Mouse (Mus musculus) spleen, postnatal 36 days (tissue): ENCODE results near the gene Ptprd.
"Not testable (repeated sequence)": the region's sequence is repeated elsewhere in the genome, so short reads cannot be mapped to it uniquely, and the experiment has no call there.

ENCODE experiments used
- DNase-seq, 2 experiments: peaks; one replicate each; pipeline ENCODE4 v3.0.0; 2022; ENCODE audit warnings: low spot score in 2 of 2, mixed read lengths in 1 of 2

Gene Ptprd

DNA sequence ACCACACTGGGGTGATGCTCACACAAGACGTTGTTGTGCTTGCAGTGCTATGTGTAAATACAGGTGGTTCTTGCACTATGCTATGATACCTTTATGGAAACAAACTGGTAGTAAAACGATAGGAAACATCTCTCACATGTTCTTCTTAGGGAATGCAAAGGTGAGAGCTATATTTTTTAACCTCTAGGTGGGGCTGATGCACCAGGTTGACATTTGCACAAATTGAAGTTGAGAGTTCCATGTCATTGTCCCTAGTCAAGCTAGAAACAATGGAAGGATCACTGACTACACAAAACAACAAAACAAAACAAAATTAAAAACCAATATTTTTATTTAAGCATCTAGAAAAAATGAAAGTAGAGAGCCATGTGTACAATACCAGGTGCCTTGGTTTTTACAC is 250.1 kb downstream of the Ptprd start:
- no peak for DNase-seq

DNA sequence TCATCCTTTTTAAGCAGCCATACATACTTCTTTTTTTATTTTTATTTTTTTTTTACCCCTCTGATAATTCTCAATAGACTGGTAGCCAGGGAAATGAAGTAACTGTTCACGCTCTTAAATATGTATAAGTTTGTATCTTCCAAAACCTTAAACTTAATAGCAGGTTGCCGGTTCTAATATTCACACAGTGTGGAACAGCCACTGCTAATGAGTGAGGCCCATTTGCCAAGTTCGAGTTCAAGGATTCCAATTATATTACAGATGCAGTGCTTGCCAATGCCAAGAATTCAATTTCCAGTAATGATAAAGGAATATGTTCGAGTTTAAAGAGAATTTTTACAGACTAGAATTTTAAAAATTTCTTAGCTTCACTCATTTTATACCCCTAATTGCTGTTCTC is 322.3 kb downstream of the Ptprd start:
- DNase-seq: no peak

DNA sequence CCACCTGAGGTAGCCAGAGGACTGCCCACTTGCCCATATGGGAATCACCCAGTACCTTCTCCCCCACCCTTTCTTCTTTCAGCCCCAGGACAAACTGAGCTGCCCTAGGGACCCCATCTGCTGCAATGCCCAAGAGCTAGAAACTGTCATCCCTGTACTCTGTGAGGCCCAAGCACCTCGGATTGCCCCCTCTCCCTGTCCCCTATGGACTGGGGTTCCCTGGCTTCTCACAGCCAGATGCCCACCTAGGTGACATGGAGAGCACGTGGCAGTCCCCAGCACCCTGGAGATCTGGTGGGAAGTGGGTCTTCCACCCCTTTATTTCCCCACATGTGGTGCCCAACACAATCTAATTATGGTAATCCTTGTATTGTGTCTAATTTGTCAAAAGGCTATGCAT is 331.5 kb downstream of the Ptprd start:
- DNase-seq: no peak

DNA sequence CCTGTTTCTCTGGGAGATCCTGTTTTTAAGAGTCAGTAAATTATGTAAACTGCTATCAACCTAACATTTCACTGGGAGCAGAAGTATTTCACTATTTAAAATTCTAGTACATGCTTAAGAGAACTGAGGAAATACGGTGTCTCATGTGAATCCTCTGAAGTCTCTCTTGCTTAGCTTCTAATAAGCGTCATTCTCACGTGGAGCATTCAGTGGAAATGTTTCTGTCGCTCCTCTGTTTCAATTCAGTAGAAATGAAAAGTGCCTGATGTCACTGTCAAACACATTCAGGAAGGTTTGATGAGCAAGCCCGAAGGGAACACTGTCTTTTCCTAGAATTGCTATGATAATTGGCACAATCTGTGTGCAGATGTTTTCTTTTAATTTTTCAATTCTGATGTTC is 350.5 kb downstream of the Ptprd start:
- DNase-seq: no peak

DNA sequence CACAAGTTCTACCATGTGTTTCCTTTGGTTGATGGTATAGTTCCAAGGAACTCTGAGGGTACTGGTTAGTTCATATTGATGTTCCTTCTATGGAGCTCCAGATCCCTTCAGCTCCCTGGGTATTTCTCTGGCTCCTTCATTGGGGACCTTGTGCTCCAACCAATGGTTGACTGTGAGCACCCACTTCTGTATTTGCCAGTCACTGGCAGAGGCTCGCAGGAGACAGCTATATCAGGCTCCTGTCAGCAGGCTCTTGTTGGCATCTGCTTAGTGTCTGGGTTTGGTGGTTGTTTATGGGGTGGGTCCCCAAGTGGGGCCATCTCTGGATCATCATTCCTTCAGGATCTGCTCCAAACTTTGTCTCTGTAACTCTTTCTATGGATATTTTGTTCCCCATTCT is 414.4 kb downstream of the Ptprd start:
- not testable (repeated sequence) for DNase-seq

DNA sequence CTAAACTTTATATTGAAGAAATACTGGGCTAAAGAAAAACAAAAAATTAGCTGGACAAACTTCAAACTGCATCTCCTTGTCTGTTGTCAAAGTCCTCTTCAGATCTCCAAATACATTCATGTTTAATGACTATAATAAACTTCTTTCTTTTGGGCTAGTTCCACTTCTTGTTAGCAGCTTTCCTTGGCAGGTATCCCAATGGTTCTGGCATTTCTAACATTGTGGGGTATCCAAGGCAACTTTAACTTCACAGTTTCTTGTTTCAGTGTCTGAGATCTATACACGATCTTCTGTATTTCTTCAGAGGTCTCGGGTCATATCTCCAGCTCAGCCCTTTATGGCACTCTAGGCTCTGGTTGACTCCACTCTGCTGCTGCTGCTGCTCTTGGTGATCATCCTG is 434.5 kb downstream of the Ptprd start:
- no peak for DNase-seq

DNA sequence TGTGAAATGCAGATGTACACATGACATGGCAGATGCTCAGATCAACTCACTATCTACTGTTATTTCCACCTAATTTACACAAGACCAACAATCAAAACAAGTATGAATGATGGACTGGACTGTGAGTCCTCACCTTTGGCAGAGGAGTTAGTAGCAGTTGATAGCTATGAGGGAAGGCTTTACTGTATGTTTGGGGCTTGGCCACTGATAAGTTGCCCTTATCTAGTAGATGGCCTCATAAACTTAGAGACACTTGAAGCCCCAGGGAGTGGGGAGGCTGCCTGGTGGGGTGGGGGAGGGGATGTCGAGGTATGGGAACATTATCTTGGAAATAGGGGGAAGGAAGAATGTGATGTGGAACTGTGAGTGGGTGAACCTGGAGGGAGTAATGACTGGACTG is 448.0 kb downstream of the Ptprd start:
- DNase-seq: no peak

DNA sequence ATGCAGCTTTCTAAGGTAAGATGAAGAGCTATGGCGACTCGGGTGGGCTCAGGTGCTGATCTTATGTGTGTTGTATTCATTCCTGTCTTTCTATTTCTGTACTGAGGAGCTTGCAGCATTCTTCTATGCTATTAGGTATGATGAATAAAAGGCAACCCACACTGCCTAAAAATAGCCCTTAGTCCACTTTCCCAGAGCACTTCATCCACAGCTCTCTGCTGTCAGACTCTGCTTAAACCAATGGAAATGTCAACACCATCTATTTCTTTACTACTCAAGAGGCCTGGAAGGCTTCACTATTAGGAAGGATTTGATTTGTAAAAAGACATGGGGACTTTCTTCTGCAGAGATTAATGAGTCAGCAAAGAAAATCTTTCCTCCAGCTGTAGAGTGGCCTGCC is 468.4 kb downstream of the Ptprd start:
- DNase-seq: no peak

DNA sequence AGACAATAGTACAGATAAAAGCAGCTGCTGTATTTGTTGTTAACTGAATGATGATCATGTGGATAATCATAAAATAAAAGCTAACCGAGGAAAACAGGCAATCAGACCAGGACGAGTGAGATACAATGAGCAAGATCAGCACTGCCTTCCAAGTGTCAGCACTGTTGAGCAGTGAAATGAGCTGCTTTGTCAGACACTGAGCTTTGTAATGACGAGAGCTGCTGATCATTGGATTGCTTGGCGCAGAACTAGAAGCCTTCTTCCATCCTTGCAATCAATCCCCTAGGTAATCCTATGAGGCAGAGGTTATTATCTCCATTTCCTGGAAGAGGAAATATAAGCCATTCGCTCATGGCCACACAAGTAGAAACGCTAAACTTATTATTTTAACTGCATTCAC is 489.9 kb downstream of the Ptprd start:
- DNase-seq: no peak

DNA sequence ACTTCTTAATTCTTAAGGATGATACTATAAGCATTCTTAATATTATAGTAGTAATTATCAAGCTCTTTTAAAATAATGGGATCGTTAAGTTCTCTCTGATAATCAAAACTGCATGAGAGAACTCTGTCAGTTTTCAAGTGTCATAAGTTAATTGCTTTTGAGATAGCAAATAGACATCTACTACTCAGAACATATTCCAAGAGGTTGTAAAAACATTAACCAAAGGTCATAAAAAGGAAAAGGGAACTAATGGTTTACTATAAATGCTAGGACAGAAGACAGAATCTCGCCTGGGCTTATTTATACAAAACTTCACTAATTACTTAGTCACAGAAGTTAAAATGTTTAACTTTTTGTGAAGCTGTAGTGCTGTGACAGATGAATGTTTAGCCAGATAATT is 494.0 kb downstream of the Ptprd start:
- no peak for DNase-seq

DNA sequence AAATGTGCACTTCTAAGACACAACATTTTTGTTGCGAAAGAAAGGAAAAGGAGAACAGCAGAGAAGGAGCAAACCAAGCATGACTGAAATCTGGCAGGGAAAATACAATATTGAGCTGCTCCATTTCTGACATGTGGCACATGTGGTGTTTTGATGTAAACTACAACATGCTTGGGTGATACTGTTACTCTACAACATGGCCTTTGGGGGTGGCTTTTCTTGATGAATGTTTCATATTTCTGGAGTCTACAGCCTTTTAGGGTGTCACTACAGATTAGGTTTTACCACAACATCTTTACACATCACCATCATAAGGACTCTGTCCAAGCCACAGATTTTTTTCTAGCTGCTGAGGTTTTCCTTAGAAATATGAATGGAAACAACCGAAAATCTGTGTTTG is 501.5 kb downstream of the Ptprd start:
- DNase-seq: no peak

DNA sequence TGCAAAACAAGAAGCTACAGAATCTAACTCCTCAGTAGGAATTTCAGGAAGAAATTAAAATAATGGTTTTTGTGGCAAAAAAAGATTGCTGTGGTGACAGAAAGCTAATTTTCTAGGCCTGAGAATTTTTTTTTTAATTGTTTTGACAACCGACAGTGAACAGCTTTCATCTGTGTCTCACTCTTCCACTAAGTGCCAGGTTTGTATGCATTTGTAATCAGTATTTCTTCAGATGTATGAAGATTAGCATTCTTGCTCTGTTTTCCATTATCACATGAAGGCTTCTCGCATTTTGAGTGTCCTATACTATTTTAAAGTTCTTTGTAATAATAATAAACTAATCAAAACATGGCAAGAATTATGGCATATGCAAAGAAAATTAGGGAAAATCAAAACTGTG is 513.5 kb downstream of the Ptprd start:
- DNase-seq: no peak

DNA sequence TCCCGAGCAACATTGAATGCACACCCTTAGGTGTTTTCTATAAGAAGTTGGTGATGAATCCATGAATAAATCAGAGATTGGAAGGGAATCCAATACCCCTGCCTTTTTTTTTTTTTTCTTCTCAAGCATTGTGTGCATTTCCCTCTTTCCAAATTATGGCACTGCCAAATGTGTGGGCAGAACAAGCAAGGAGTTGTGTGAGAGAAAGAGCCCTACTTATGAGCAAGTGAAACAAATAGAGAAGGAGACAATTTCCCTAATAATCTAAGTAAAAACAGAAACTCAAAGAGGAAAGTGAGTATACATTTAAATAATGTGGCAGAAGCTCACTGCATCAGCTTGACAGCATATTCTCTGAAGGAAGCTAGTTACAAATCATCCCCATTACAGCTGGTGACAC is 536.0 kb downstream of the Ptprd start:
- DNase-seq: no peak

DNA sequence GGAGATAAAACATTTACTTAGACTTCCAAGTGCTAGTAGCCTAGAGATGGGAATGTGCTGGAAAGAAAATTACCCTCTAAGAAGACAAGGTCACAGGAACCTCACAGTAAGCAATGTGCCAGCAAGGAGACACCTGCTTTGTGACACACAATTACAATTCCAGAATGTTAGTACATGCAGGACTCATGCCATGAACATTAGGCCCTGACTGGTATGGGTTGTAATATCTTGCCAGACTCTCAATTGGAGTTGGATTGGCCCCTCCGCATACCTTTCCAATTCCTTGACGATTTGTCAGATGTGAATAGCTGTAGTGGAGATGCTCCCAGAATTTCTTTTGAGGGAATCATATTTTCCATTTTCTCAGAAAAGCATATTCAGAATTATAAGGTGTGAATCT is 547.0 kb downstream of the Ptprd start:
- no peak for DNase-seq

DNA sequence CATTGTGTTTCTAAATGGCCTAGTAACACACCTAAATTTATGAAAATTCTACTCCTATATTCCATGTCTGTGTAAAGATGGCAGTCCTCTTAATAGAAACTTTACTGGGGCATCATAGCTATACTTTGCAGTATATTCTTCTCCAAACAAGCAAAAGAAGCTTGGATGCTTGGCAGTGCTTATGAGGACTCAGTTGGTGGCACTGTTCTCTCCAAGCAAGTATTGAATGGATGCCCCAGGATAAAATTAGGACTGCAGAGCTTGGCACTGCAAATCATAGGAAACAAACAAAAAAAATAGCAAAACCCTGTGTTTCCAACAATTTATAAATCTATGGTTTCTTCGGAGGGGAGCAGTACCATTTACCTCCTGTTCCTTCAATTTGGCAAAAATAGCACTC is 549.5 kb downstream of the Ptprd start:
- DNase-seq: no peak

DNA sequence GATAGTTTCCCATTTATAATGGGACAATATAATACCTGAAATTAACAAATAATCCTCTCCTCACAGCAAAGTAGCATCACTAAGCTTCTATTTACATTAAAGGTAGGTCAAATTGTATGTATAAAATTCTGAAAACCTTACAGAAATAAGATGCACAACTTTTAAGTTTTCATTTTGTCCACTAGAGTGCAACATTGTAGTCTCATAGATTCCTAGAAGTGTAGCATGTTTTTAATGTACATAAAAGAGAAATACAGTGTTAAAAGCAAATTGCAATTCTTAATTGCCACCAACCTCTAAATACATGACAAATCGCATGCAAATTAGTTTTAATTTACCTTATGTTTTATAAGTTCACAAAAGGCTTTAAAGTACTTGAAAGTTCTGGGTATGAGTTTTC is 556.1 kb downstream of the Ptprd start:
- DNase-seq: no peak

DNA sequence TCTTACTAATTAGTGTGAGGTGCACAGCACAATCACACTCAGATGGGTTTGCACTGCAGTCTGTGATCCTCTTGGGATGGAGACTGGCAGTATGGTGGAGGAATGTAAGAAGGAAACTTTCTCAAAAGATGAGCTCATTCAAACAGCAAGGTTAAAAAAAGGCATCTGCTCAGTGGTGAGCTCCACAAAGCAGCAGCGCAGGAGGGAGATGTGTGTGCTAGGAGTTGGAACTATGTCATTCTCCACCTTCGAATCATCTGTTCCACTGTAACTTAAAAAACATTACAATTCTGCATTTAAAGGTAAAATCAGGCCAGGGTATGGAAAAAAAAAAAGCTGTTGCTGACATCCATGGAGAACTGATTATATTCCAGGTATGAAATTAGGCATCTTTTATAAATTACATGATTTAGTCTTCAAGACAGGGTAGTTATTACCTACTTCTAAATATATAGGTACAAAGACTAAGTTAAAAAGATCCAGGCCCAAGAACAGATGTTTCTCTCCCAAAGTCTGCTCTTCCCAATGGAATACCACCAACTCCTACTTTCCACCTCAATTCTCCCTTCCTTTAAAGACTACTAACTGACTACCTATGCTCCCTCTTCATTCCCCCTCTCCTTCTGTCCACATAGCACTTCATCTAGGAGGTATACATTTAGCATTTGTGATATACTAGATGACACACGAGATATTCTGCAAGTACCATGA is 562.0 kb downstream of the Ptprd start:
- no peak for DNase-seq

DNA sequence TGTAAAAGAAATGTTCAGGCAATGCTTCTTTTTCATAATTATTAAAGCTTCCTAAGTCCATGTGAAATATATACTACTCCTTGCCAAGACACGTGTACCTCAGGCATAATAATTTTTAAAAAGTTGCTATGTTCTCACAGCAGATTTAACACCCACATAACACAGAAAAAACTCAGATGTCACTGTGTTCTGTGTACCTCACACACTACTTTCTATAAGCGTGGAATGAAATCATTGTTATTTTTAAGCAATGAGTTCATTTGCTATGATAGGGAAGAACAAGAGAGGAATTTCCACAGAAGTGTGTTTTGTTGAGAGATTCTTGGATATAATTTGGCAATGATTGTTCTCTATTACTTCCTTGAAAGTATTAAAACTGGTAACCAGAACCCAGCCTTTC is 562.9 kb downstream of the Ptprd start:
- no peak for DNase-seq

DNA sequence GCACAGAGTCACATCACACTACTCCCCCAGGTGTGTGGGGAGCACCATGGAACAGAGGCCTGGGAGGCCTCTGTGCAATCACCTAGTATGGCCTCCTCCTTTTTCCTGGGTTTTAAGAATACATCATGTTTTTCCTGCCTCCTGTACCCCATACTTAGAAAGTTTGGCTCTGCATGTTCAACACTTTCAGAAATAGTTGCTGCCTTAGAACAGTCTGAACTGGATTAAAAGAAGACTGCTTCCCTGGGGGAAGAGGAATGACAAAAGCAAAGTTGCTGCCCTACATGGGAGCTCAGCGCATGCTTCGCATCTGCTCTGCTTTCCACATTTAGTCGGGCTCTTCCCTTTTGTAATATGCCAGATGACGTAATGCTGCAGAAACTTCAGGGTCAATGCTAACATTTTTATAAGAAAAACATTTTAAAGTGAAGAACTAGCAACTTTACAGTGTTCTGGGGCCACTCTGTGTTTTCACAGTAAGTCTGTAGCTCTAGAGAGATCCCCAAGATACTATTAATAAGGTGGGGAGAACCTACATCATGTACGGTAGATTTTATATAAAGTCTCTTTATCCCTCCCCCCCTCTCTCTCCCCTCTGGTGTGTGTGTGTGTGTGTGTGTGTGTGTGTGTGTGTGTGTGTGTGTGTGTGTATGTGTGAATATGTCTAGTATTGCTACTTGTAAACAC is 564.2 kb downstream of the Ptprd start:
- no peak for DNase-seq

DNA sequence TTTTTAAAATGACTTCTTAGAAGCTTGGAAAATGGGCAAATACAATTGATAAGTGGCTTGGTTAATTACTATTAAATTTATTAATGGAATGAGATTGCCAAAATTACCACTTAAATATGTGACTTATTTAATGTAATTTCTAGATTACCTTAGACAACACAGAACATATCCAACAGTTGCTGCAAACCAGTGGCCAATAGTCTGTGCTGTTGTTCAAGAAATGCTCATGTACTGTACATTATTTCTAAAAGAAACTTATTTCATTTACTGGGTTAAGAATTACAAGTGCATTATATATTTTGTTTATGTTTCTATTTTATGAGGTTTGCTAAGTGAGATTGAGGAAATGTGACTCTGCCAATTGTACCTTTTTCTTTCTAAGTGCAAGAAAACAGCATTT is 567.3 kb downstream of the Ptprd start:
- DNase-seq: no peak

DNA sequence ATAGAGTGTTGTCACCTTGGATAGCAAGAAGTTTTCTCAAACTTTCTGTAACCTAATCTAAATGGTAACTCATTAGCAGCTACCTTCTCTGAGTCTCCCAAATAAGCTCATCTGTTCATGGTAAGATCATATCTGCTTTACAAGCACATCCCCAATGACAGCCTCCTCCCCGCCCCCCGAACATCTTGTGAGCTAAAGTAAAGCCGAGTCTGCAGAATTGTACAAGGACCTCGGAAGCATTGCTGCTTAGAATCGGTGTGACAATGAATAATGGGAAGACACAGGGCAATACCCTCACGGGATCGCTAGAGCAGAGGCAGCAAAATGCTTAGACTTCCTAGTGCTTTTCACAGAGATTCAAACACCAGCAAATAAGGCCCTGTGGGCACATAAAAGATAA is 571.7 kb downstream of the Ptprd start:
- no peak for DNase-seq

DNA sequence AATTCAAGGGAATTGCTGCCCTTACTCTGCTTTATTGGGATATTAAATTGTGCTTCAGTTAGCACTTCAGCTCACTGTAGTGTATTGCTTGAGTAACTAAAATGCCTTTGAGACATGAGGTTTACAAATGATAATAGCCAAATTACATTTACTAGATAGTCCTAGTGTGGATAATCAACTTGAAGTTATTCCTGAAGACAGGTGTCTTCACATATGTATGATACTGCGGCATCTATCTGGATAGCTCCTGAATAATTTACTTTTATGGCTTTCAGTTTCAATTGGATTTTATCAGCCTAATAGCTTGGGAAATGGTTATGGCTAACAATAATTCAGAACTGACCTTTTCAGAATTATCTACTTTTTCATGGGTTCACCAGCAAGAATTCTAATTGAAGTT is 598.6 kb downstream of the Ptprd start:
- DNase-seq: no peak

DNA sequence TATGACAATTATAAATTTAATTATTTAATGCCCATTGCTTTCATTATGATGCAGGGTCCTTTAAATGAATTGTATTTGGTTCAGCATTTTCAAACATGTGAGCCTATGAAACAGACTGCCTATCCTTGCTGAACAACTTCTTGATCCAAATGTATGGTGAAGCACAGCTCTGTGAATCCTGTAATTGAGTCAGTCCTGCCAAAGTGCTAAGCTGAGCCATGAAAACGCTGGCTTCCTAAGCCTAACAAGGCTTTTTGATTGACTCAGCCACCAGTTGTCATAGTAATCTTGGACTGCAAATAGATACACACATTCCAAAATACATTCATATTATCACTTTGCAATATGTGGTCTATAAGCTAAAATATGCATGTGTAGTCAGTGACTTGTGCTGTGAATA is 625.1 kb downstream of the Ptprd start:
- DNase-seq: no peak

DNA sequence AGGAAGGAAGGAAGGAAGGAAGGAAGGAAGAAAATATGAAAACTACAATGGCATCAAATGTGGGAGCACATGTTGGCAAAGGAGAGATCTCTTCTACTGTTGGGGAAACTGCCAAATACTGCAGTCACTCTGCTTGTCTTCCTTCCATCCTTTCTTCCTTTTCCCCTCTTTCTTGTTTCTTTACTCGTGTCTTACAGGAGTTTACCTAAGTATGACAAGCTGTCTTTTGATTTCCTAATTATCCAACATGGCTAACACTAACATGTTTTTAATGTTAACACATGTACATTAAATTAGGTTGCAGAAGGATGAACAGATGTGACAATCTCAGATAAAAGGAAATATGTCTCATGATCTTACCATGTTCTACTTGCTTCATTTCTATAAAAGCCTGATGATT is 625.5 kb downstream of the Ptprd start:
- DNase-seq: no peak
